Mouse (Mus musculus) midbrain, embryonic 14.5 days (tissue): Measurements from ENCODE around the gene Ccdc15. TPM values are rescaled to one million over a fixed set of nuclear protein-coding genes. Genes with fewer than 3 reads are reported as not detected.

ENCODE experiments used
- ATAC-seq: fragments of 200-750 bp; cut with Nextera tagmentation; 2 replicates; pipeline ENCODE4 v1.8.0; 2017; ENCODE audit warnings: moderate number of reproducible peaks, moderate library complexity; ENCODE audit not compliant: low FRiP score, low TSS enrichment
- DNase-seq: peaks from one replicate; pipeline ENCODE4 v3.0.0-alpha.2; 2015
- H3K27ac ChIP-seq: fragments of 300-500 bp; sonication (generic); replicated peaks from 2 replicates; pipeline ENCODE4 v1.5.1; 2014; ENCODE audit warnings: mild to moderate bottlenecking, low read depth, low read length, moderate library complexity
- H3K27me3 ChIP-seq: fragments of 300-500 bp; sonication (generic); 2 replicates; pipeline ENCODE4 v1.6.1; 2014; ENCODE audit warnings: low read length, control low read depth, mixed read lengths; ENCODE audit not compliant: control insufficient read depth, insufficient read depth
- H3K36me3 ChIP-seq: fragments of 300-500 bp; sonication (generic); 2 replicates; pipeline ENCODE4 v1.6.1; 2014; ENCODE audit warnings: low read length, control low read depth; ENCODE audit not compliant: control insufficient read depth, insufficient read depth
- H3K4me1 ChIP-seq: fragments of 300-500 bp; sonication (generic); 2 replicates; pipeline ENCODE4 v1.6.1; 2014; ENCODE audit warnings: mild to moderate bottlenecking, antibody characterized with exemption, low read length, control low read depth; ENCODE audit not compliant: control insufficient read depth, insufficient read depth
- H3K4me2 ChIP-seq: fragments of 300-500 bp; sonication (generic); 2 replicates; pipeline ENCODE4 v1.6.1; 2014; ENCODE audit warnings: mild to moderate bottlenecking, low read length, moderate library complexity
- H3K4me3 ChIP-seq: fragments of 300-500 bp; sonication (generic); replicated peaks from 2 replicates; pipeline ENCODE4 v1.5.1; 2014; ENCODE audit warnings: low read depth, low read length
- H3K9ac ChIP-seq: fragments of 300-500 bp; sonication (generic); replicated peaks from 2 replicates; pipeline ENCODE4 v1.6.1; 2014; ENCODE audit warnings: mild to moderate bottlenecking, low read length, moderate library complexity
- H3K9me3 ChIP-seq: fragments of 300-500 bp; sonication (generic); 2 replicates; pipeline ENCODE4 v1.6.1; 2016; ENCODE audit warnings: low read length, control low read depth, mixed read lengths; ENCODE audit not compliant: control insufficient read depth
- WGBS: fragments of 180-500 bp; shearing (Covaris S2); extraction: QIAGEN DNeasy Blood & Tissue Kit; methylation state at CpG from one replicate; pipeline ENCODE4 v1.1.7; 2014; 5-methylcytosine and 5-hydroxymethylcytosine counted together
- polyA plus RNA-seq: library from polyadenylated mRNA; unstranded; fragments of >200 nt; fragmentation: Nextera tagmentation; extraction: Ambion mirVana; gene quantifications from 2 replicates; pipeline ENCODE4 v1.2.1, GENCODE M21; 2014

Gene Ccdc15
- polyA plus RNA-seq, 1 experiment from 2014 or later, result 9.4 TPM

DNA sequence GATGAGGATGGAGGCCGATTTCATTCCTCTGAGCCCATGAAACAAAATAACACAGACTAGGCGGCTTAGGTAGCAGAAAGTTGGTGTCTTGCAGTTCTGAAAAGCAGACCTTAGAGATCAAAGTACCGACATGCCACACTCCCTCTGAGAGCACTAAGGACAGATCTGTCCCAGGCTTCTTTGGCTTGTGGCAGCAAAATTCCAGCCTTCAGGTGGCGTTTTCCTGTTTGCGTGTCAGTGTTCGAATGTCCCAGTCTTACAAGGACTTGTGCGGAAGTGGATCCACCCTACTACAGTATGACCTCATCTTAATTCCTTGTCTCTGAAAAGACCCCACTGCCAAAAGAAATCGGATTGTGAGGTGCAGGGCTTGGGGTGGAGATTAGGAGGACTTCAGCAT is 20.6 kb upstream of the Ccdc15 start:
- Histone ChIP-seq H3K4me1 (no peaks in the 10 kb centered on the region), H3K4me2 (no peak overlapping the region), H3K4me3 (no peak overlapping the region), H3K27me3 (no peaks in the 10 kb centered on the region), H3K9ac (no peak overlapping the region), H3K27ac (no peak overlapping the region), H3K36me3 (no peaks in the 10 kb centered on the region), H3K9me3 (no peaks in the 10 kb centered on the region)
- WGBS, result 84% methylated on average over 8 of the region's 8 CpGs
- no peak for ATAC-seq
- no peak for DNase-seq

DNA sequence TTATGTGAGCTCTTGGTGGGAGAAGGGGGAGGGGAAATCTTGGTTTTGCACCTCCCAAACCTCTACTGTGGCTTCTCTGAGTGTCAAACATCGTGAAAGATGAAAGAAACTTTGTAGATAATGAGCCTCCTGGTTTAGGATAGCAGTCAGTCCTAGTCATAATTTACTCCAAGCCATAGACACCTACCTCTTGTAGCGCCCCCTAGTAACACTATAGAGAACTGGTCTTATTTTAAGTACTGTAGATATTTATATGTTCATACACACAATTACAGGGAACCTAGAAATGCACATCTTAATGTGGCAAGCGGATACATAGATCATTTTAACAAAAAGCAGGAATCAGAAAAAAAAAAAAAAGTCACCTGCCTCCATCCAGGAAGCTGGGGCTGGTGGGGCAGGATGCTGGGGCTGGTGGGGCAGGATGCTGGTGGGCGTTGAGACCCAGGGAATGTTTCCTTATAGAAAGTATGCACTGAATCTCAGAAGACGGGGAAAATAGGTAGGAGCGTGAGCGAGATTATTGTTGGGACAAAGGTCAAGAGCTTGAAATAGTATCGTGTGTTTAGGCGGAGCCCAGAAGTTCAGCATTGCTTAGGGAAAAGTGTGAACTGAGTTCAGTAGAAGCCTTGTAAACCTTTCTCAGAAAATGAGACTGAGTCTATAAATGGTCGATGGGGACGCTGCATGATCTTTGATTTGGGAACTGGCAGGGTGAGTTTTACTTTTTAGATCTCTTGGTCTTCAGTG is 20.0 kb upstream of the Ccdc15 start:
- Histone ChIP-seq H3K27ac (peak overlapping the region; percentile 60; the same call in 1 of the 2 replicates), H3K9me3 (no peaks in the 10 kb centered on the region), H3K4me3 (no peak overlapping the region), H3K27me3 (no peaks in the 10 kb centered on the region), H3K4me1 (no peaks in the 10 kb centered on the region), H3K9ac (no peak overlapping the region), H3K36me3 (no peaks in the 10 kb centered on the region), H3K4me2 (no peak overlapping the region)
- no peak for DNase-seq
- 90% methylated on average over 11 of the region's 11 CpGs for WGBS
- ATAC-seq, result no peak

DNA sequence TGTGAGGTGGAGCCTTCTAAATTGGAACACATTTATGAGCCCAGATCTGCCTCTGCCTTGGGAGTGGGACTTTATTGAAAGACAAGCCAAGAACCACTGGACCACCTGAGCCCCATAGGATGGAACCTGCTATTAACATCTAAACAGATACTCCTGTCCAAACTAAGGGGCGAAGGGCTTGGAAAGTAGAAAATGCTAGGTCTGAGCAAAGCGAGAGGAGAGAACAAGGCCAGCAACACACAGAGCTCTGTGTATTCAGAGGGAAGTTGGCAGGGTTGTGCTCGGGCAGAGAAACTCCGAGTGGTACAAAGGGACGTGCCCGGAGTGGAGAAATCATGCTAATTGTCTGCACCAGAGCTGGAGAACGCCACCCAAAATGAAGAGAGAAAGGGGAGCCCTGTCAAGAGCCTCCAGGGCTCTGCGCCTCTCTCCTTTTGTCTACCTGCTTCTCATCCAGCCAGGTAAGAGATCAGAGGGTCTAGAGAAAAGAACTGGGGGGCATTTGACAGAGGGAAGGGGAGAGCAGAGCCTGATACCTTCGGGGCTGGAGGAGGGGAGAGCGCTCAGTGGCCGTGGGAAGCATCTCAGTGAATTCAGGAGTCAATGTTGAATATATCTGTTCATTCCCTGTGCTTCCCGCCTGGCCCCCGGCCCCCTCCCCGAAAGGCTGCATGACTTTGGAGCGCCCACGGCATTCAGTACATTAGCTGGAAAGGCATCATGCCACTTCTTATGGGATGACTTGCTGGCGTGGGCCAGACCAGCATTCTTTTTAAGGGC is 19.3 kb upstream of the Ccdc15 start, which contains the start of gene Hepacam:
Gene Hepacam (plus strand): TSS at position 51 of the 780 bp plus-strand sequence.
- Histone ChIP-seq H3K27me3 (no peaks in the 10 kb centered on the region), H3K9me3 (no peaks in the 10 kb centered on the region), H3K27ac (peak within 1 kb of the TSS; percentile 60), H3K36me3 (no peaks in the 10 kb centered on the region), H3K4me3 (no peak within 1 kb of the TSS), H3K4me1 (no peaks in the 10 kb centered on the region), H3K9ac (no peak within 1 kb of the TSS), H3K4me2 (no peak within 1 kb of the TSS)
- DNase-seq (peak; percentile 19), ATAC-seq (peak; percentile 27)
- WGBS, result 79% methylated on average over 17 of the region's 17 CpGs

DNA sequence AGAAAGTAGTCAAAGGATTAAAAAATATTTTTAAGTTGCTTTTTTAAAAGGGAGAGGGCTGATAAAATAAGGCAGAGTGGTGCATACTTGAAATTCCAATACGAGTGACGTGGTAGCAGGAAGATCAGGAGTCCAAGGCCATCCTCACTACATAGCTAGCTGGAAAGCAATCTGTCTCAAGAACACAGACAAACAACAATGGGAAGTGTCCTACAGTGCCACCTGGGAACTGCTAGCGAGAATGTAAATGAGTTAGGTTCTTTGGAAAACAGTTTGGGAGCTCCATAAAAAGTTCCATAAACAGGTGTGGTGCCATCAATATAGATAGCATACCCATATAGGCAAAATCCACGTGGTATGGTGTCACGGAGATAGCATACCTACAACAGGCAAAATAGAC is 17.5 kb upstream of the Ccdc15 start:
- Histone ChIP-seq H3K27ac (no peak overlapping the region), H3K36me3 (no peaks in the 10 kb centered on the region), H3K4me2 (no peak overlapping the region), H3K4me3 (no peak overlapping the region), H3K9me3 (no peaks in the 10 kb centered on the region), H3K9ac (no peak overlapping the region), H3K27me3 (no peaks in the 10 kb centered on the region), H3K4me1 (no peaks in the 10 kb centered on the region)
- DNase-seq, result no peak
- no peak for ATAC-seq
- 81% methylated on average over 5 of the region's 5 CpGs for WGBS

DNA sequence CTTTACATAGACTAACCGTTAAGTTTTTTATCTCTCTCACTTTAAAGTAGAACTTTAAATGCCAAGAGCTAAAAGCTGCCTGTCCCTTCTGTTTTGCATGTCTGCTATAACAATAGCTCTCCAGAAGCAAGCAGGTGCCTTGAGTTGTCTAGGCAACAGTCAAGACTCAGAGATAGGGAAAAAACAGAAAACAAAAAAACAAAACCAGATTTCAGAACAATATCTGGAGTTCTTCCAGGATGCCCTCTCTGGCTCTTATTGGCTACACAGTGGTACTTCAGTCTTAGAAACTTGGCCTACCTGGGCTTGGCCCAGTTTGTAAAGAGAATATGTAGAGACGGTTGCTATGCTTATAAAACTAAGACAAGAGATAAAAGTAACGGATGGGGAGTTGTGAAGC is 16.2 kb upstream of the Ccdc15 start:
- no peak overlapping the region for H3K4me3 ChIP-seq
- no peak overlapping the region for H3K4me2 ChIP-seq
- no peaks in the 10 kb centered on the region for H3K27me3 ChIP-seq
- no peaks in the 10 kb centered on the region for H3K36me3 ChIP-seq
- peaks cover 2% of the 10 kb centered on the region; the same call in 1 of the 2 replicates for H3K4me1 ChIP-seq
- H3K9ac ChIP-seq, result no peak overlapping the region
- H3K9me3 ChIP-seq, result no peaks in the 10 kb centered on the region
- 58% methylated on average over 3 of the region's 3 CpGs for WGBS
- DNase-seq (no peak), ATAC-seq (no peak)
- no peak overlapping the region for H3K27ac ChIP-seq

DNA sequence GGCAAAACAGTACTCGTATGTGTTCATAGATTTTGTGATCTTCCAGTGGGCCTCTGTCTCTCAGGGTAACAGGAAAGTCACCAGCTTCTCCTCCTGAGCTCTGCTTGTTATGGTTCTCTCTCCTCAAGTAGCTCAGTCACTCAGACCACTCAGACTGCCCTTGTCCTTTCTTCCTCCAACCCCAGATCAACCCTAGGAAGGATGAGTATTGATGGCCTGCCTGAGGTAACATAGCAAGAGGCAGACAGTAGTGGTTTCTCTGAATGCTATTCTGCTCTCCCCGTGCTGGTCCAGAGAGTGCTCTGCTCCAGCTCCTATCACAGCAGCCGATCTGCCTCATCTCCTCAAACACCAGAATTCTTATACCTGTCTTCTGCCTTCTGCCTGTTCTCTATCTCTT is 15.3 kb upstream of the Ccdc15 start:
- WGBS, result 69% methylated on average over 3 of the region's 3 CpGs
- Histone ChIP-seq H3K27me3 (no peaks in the 10 kb centered on the region), H3K9ac (no peak overlapping the region), H3K36me3 (no peaks in the 10 kb centered on the region), H3K4me2 (no peak overlapping the region), H3K4me3 (no peak overlapping the region), H3K9me3 (no peaks in the 10 kb centered on the region), H3K4me1 (peaks cover 9% of the 10 kb centered on the region; the same call in 1 of the 2 replicates), H3K27ac (no peak overlapping the region)
- no peak for ATAC-seq
- DNase-seq, result no peak

DNA sequence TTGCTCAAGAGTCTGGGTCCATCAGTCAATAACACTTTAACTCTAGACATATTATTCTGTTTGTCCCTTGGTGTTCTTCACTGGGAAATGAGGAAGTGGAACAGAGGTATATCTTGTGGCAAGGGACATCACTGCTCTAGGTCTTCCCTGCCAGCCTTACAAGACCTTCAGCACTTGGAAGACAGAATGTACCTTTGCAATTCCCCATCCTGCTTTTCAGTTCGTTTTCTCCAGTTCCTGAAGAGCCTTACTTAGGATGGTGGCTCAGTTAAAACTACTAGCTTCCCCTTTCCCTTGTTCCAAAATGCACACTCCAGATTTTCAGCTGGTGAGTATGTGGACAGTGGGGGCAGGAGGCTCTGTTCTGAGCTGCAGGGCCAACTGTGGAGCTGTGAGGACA is 14.6 kb upstream of the Ccdc15 start:
- DNase-seq, result no peak

DNA sequence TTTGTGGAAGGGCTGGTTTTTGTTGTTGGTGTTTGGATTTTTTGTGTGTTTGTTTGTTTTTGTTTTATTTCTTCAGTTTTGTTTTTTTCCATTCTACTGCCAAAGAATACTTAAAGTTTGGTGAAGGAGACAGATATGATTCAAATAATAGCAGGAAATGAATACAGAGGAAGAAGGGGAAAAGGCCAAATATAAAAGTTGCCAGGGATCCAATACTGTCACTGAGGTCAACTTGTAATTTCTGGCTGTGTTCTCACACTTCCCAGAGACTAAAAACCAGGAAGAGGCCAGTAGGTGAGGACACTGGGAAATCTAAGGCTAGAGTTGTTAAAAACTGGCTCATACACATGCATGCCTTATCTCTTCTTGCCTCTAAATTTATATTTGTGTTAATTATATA is 13.9 kb upstream of the Ccdc15 start:
- no peak for DNase-seq
- Histone ChIP-seq H3K4me3 (no peak overlapping the region), H3K4me2 (no peak overlapping the region), H3K4me1 (peaks cover 9% of the 10 kb centered on the region; the same call in 1 of the 2 replicates), H3K27me3 (no peaks in the 10 kb centered on the region), H3K27ac (no peak overlapping the region), H3K9me3 (no peaks in the 10 kb centered on the region), H3K36me3 (no peaks in the 10 kb centered on the region), H3K9ac (no peak overlapping the region)
- ATAC-seq, result no peak

More for the DNA sequence above, 14.6 kb upstream of the Ccdc15 start:
- WGBS, result 82% methylated on average over 1 of the region's 1 CpGs
- no peak overlapping the region for H3K4me3 ChIP-seq
- no peak overlapping the region for H3K9ac ChIP-seq
- H3K4me1 ChIP-seq, result peaks cover 9% of the 10 kb centered on the region; the same call in 1 of the 2 replicates
- no peaks in the 10 kb centered on the region for H3K36me3 ChIP-seq
- no peak for ATAC-seq
- no peaks in the 10 kb centered on the region for H3K9me3 ChIP-seq
- no peak overlapping the region for H3K4me2 ChIP-seq
- H3K27me3 ChIP-seq, result no peaks in the 10 kb centered on the region
- no peak overlapping the region for H3K27ac ChIP-seq
